Mouse (Mus musculus) cerebral cortex, adult 2 months (tissue): ENCODE data around the gene Cerk.

Source experiments
- WGBS: fragments of 180-500 bp; shearing (Covaris S2); methylation state at CpG from one replicate; pipeline ENCODE4 v1.1.7; 2018; 5-methylcytosine and 5-hydroxymethylcytosine counted together

Cerk gene

DNA sequence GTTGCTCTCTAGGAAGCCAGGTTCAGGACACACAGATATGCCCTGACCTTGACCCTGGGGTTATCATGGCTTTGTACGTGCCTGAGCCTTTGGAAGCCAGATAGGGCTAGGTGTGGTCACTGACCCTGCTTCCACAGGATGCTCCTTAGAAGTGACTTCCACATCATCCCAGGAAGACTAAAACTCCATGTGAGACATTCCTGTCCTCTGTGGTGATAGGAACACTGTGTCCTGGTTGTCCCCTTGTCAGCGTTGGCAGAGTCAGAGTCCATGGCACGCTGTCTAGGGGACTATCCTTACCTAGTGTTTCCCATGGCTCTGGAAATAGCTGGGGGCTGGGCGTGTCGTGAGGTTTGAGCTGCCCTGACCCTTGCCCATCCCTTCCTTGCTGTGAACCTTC is 69.5 kb downstream of the Cerk start:
- 80% methylated on average over 5 of the region's 5 CpGs for WGBS

DNA sequence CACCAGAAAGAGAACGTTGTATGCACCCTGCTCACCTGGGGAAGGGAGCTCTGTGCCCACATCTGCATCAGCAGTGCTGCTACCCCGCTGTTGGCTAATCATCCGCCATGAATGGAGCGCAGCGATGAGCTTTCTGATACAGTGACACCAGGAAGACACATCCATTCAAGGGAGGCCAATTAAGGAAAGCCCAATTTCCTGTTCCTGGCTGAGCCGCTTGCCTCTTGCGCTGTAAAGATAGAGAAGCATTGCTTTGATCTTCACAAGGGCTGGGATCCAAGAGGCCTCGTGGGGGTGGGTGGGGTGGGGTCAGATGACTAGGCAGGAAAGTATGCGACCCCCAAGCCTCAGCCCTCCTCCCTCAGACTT is 72.6 kb downstream of the Cerk start:
- 29% methylated on average over 9 of the region's 9 CpGs for WGBS

DNA sequence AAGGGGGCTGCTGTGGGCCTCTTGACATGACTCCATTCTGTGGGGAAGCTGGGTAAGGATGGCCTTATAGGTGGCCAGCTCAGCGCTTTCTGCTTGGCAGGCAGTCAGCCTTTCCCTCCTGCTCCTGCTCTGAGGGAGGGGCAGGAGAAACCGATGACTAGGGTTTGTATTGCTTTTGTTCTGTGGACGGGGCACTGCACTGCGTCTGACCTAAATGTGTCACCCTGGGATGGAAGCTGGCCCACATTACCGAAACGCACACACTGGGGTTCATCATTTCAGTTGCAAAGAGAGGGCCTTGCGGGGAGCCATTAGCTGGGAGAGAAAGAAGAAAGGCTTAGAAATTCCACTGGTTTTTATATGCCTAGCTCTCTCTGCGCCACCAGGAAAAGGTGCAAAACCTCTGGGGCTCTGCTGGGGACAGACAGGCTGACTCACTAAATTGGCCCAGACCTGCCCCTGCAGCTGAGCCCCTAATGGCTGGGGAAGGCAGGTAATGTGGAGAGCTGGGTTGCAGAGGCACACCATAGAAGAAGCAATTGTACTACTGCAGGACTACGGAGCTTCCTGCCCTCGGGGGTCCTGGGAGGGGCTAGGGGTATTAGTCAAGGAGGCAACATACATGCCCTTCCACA is 73.1 kb downstream of the Cerk start:
- 32% methylated on average over 10 of the region's 10 CpGs for WGBS

- WGBS = 57% methylated on average over 10 of the region's 10 CpGs
Measured at GRCm38 (mm10) chr15:86110361-86111103, 75.4 kb downstream of the Cerk start.

DNA sequence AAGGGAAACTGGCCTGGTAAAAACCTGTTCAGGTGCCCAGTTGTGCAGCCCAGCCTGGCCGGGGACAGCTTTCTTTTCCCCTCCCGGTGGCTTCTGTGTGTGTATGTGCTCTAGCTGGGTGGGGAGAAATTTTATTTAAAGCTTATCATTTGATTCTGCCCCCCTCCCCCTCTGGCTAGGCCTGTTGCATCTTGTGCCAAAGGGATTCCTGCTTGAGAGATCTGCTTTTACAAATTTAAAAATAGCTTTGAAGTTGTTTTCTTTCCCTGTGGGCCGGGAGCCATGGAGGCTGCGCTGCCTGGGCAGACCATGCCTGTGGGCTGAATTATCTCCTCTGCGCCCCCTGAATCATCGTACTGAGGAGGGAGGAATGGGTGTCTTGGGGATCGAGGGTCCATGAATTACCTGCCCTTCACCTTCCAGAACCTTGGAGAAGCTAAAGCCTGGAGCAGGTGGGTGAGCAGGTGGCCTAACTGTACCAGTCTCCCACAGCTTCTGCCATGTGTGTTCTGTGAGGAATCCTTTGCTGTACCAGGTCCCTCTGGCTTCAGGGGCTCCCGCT is 76.2 kb downstream of the Cerk start:
- 21% methylated on average over 8 of the region's 8 CpGs for whole genome bisulfite sequencing

GRCm38 (mm10) chr15:86109245-86109644 is 76.7 kb downstream of the Cerk start:
- WGBS = 67% methylated on average over 7 of the region's 7 CpGs

GRCm38 (mm10) chr15:86107831-86108471 is 78.0 kb downstream of the Cerk start:
- 53% methylated on average over 11 of the region's 11 CpGs for WGBS

DNA sequence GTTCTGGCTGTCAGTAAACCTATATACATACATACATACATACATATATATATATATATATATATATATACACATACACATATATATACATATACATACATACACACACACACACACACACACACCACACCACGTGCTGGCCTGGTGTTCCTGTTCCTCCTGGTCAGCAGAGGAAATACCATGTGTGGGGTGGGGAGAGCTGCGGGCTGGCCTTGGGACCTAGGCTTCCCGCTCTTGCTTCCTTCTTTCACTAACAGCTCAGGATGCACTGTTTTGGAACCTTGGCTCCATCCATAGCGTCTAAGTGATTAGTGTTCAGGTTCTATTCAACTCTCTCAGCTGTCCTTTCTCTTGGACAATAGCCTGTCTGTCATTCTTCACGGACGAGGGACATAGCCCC is 80.2 kb downstream of the Cerk start:
- WGBS = 65% methylated on average over 6 of the region's 6 CpGs

GRCm38 (mm10) chr15:86105345-86105697 is 80.6 kb downstream of the Cerk start:
- 65% methylated on average over 7 of the region's 7 CpGs for WGBS

GRCm38 (mm10) chr15:86104401-86105344 is 81.3 kb downstream of the Cerk start:
- 67% methylated on average over 19 of the region's 19 CpGs for WGBS

GRCm38 (mm10) chr15:86102308-86102707 is 83.6 kb downstream of the Cerk start:
- WGBS = 65% methylated on average over 15 of the region's 15 CpGs

DNA sequence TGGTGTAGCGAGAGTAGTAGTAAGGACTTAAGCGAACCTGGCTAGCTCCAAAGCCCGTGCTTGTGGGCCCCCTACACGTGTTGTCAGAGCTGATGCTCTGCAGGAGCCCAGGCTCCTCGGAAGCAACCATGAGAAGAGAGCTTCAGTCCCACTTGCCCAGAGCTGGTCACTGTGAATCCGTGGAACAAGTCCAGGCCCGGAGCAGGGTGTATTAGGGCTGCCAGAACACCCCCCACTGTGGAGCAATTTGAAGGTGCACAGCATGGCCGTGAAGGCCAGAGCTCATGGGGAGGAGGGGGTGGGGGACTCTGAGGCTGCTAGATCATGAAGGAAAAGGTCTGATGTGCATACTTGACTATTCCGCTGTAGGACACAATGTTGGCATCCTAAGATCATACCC is 84.4 kb downstream of the Cerk start:
- 76% methylated on average over 9 of the region's 9 CpGs for WGBS

GRCm38 (mm10) chr15:86097871-86098270 is 88.1 kb downstream of the Cerk start:
- WGBS = 62% methylated on average over 2 of the region's 2 CpGs

DNA sequence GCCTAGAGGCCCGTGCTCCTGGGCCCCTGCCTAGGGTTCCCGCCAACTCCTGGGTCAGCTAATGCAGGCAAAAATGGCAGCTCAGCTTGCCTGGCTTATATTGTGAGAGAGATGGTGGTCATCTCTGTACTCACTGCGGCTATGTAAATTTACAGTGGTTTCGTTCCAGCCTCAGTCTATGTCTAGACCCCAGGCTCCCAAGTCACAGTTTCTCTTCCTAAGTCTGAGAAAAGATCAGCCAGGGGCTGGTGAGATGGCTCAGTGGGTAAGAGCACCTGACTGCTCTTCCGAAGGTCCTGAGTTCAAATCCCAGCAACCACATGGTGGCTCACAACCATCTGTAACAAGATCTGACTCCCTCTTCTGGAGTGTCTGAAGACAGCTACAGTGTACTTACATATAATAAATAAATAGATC is 89.3 kb downstream of the Cerk start:
- WGBS = 96% methylated on average over 5 of the region's 5 CpGs

DNA sequence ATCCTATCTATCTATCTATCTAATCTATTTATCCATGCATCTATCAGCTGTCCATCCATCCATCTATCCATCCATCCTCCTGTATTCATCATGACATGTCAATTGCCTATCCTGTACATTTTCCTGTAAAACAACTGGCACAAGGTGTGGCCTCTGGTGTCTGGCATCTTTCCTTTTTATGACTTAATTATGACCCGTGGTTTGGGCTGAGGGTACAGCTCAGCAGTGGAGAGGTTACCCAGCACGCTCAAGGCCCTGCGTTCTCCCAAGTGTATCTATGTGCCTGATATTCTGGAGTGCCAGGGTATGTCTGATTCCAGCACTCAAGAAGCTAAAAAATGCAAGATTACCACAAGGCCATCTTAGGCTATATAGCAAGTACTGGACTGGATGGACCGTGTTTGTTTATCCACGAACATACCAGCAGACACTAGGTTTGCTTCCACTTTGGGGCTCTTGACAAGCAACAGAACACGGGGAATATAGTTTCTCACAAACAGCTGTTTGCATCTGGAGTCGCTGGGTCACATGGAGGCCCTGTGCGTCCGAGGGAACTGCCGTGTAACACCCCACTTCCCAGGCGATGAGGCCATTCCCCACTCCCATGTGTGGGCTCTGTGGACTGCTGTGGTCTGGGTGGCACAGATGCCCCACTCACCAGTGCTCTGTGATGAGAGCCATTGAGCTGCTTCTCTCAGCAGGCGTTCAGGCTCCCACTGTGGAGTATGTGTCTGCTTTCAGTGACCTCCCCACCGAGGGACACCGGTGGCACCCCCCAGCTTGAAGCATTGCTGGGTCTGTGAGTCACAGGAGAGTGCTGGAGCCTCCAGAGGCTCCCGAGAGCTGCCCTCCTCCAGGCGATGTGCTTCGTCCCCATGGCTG is 90.0 kb downstream of the Cerk start:
- 89% methylated on average over 17 of the region's 17 CpGs for WGBS

DNA sequence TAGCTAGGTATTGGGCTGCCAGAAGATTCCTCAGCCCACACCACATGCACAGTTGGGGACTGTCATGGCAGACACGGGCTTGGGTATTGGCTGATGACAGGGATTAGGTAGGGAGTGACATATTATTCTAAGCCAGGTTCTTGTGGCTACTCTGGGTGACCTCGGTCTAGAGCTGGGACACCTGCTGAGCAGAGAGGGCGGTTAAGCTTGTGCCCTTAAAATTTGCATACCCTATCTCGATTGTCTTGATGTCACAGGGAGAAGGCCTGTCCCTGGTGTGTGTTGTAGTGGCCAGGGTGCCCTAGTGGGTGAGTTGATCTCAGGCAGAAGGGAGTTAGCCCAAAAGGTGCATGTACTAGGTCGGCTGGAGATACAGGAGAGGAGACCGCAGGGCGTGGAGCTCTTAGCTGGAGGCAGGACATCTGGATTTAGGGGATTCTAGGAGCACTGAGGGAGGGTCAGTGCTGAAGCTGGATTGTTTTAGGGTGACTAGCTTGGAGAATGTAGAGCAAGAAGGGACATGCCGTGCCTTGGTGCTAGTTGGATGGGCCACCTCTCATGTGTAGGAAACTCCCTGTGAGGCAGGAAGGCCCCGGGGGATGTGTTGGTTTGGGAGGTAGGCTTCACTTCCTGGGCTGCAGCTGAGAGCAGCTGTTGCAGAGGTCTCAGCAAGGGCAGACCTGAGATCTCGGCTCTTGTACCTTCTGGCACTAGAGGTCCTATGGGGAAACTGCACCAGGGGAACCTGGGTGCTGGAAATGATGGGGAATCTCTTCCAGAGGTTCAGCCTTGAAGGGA is 91.4 kb downstream of the Cerk start:
- WGBS = 84% methylated on average over 10 of the region's 10 CpGs

DNA sequence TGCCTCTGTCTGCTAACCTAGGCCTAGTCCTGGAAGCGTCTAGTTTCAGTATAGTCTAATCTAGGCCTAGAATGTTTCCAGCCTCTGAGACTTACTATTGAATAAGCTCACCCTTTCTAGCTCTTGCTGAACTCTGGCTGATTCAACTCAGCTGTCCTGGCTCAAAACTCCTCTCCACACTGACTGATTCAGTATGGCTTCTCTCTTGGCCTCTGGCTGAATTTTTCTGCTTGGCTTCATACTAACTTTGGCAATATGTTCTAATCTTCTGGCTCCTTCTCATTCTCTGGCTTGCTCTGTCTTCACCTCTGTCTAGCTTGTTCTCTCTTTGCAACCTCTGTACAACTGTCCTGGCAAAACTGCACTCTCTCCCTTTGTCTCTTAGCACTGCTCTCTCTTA is 92.7 kb downstream of the Cerk start:
- 84% methylated on average over 1 of the region's 1 CpGs for WGBS

DNA sequence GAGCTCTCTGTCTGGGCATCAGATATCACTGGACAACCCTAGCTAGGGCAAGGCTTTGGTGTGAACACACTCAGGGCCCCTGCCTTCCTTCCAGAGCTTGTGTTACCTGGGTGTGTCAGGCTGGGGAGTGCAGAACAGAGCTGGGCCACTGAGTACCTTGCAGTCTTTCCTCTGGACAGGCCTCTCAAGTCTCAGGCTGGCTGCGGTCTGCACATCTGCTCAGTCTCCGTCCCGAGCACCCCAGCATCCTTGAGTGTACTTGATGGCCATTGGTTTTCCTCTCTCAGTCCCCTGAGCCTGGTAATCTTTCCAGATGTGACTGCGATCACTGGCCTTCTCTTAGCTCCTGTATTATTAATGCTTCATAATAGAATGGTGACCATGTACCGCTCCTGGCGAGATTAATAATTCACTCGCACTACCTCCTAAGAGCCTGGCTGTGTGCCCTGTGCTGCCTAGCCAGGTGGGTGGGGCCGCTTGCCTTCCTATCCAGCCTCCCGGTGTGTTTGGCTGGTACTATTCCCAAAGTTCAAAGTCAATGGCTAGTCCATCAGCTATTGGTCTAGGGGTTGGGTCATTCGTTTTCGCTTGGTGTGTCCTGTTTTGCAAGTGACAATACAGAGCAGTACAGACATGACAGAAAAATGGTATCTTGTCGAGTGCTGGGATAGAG is 93.8 kb downstream of the Cerk start:
- WGBS = 80% methylated on average over 12 of the region's 12 CpGs
